Mouse (Mus musculus): ENCODE results near the gene Mocs1.

- TF ChIP-seq CTCF (conservative IDR thresholded peaks at IDR 0.05; ENCODE audit: low read length) (no peak), POU5F1 (IDR thresholded peaks at IDR 0.05; ENCODE audit: borderline replicate concordance, low read length) (no peak), NANOG (IDR thresholded peaks at IDR 0.05; ENCODE audit: borderline replicate concordance, low read length) (no peak)
These were observed 10.8 kb downstream of the Mocs1 start for GRCm38 (mm10) chr17:49438822-49439574.
